Mouse (Mus musculus) liver, embryonic 14.5 days (tissue): ENCODE results near the gene Sigirr.

Source experiments
- CTCF ChIP-seq: IDR thresholded peaks from 2 replicates; pipeline ENCODE4 v1.5.1; 2016; ENCODE audit warnings: antibody characterized with exemption, low read depth, control low read depth
- EP300 ChIP-seq: IDR thresholded peaks from 2 replicates; pipeline ENCODE4 v1.6.1; 2016; ENCODE audit warnings: antibody characterized with exemption, low read depth

- no peak for TF ChIP-seq CTCF
- TF ChIP-seq EP300 = no peak
These were observed 15.5 kb upstream of the Sigirr start for GRCm38 (mm10) chr7:141115874-141116273.
